Mouse (Mus musculus) E14TG2a.4 (cell line): ENCODE results near the gene Nrxn3.

ENCODE experiments used
- H3K27me3 ChIP-seq: 2 replicates; pipeline ENCODE4 v1.6.1; 2014; ENCODE audit warnings: low read length, control low read depth; ENCODE audit not compliant: insufficient read depth
- H3K36me3 ChIP-seq: 2 replicates; pipeline ENCODE4 v1.6.1; 2014; ENCODE audit warnings: low read length, control low read depth; ENCODE audit not compliant: insufficient read depth
- H3K4me1 ChIP-seq: replicated peaks from 2 replicates; pipeline ENCODE4 v1.6.1; 2014; ENCODE audit warnings: low read depth, low read length, control low read depth
- H3K4me3 ChIP-seq: replicated peaks from 2 replicates; pipeline ENCODE4 v1.5.1; 2014; ENCODE audit warnings: mild to moderate bottlenecking, low read length
- H3K9me3 ChIP-seq: 2 replicates; pipeline ENCODE4 v1.6.1; 2014; ENCODE audit warnings: low read length, control low read depth
- CTCF ChIP-seq: conservative IDR thresholded peaks from 2 replicates; pipeline ENCODE4 v1.5.1; 2014; ENCODE audit warnings: low read length
- NANOG ChIP-seq: IDR thresholded peaks from 2 replicates; pipeline ENCODE4 v1.6.1; 2014; ENCODE audit warnings: borderline replicate concordance, low read length, mixed read lengths
- POU5F1 ChIP-seq: IDR thresholded peaks from 2 replicates; pipeline ENCODE4 v1.6.1; 2014; ENCODE audit warnings: low read length, borderline replicate concordance

The Nrxn3 gene

DNA sequence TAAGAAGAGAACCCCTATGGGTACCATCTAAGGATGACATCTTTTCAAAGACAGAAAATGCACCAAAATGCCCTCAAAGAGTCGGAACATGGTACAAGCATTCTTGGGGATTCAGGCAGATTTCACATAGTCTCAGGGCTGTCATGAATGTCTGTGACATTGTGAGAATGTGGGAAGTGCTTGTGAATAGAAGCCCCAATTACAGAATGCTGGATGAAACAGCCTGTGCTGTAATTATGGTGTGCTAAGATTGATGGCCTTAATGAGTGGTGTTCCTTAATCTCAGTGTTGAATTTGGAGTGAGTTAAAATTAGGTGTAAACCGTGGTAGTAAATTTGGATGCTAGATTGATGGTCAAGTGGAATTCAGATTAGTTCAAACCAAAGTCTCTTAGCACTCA is 1287.6 kb downstream of the Nrxn3 start:
- Histone ChIP-seq H3K4me1 (no peaks in the 10 kb centered on the region), H3K27me3 (no peaks in the 10 kb centered on the region), H3K4me3 (no peak overlapping the region), H3K9me3 (no peaks in the 10 kb centered on the region), H3K36me3 (no peaks in the 10 kb centered on the region)
- no peak for TF ChIP-seq POU5F1
- no peak for TF ChIP-seq CTCF
- TF ChIP-seq NANOG = no peak

GRCm38 (mm10) chr12:90013958-90014357 is 1291.3 kb downstream of the Nrxn3 start:
- H3K27me3 ChIP-seq = no peaks in the 10 kb centered on the region
- no peaks in the 10 kb centered on the region for H3K36me3 ChIP-seq
- no peak overlapping the region for H3K4me3 ChIP-seq
- H3K4me1 ChIP-seq = no peaks in the 10 kb centered on the region
- no peaks in the 10 kb centered on the region for H3K9me3 ChIP-seq
- TF ChIP-seq CTCF = no peak
- TF ChIP-seq NANOG = no peak
- TF ChIP-seq POU5F1 = no peak

- H3K4me1 ChIP-seq = no peaks in the 10 kb centered on the region
- no peaks in the 10 kb centered on the region for H3K36me3 ChIP-seq
- H3K4me3 ChIP-seq = no peak overlapping the region
- TF ChIP-seq CTCF (no peak), NANOG (no peak), POU5F1 (no peak)
- no peaks in the 10 kb centered on the region for H3K27me3 ChIP-seq
- no peaks in the 10 kb centered on the region for H3K9me3 ChIP-seq
Observed at GRCm38 (mm10) chr12:90027023-90027422, 1304.3 kb downstream of the Nrxn3 start.

GRCm38 (mm10) chr12:90041038-90041437 is 1318.4 kb downstream of the Nrxn3 start:
- Histone ChIP-seq H3K9me3 (no peaks in the 10 kb centered on the region), H3K4me3 (no peak overlapping the region), H3K4me1 (no peaks in the 10 kb centered on the region), H3K27me3 (no peaks in the 10 kb centered on the region), H3K36me3 (no peaks in the 10 kb centered on the region)
- TF ChIP-seq POU5F1 (no peak), NANOG (no peak), CTCF (no peak)

- Histone ChIP-seq H3K4me1 (no peaks in the 10 kb centered on the region), H3K36me3 (no peaks in the 10 kb centered on the region), H3K9me3 (no peaks in the 10 kb centered on the region), H3K4me3 (no peak overlapping the region), H3K27me3 (no peaks in the 10 kb centered on the region)
- TF ChIP-seq POU5F1 (no peak), CTCF (no peak)
Observed at GRCm38 (mm10) chr12:90056256-90056655, 1333.6 kb downstream of the Nrxn3 start.

DNA sequence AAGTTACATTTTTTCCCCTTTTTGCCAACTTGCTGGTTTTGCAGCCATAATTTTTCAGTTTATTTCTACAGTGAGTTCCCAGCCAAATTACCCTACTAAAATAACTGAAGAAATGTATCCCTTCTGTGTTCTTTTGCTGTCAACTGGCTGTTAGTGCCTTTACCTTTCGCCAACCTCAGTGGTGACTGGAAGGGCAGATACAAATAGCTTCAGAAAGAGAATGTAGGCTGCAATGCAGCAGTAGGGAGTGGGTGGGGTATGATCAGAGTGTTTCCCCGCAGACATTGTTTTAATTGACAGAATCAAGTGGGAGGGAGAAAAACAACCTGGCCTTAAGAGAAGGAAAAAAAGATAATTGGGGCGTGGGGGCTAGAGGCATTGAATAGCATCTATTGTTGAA is 1337.1 kb downstream of the Nrxn3 start:
- no peak overlapping the region for H3K4me3 ChIP-seq
- no peaks in the 10 kb centered on the region for H3K36me3 ChIP-seq
- TF ChIP-seq POU5F1 = no peak
- H3K9me3 ChIP-seq = no peaks in the 10 kb centered on the region
- no peaks in the 10 kb centered on the region for H3K27me3 ChIP-seq
- no peaks in the 10 kb centered on the region for H3K4me1 ChIP-seq

DNA sequence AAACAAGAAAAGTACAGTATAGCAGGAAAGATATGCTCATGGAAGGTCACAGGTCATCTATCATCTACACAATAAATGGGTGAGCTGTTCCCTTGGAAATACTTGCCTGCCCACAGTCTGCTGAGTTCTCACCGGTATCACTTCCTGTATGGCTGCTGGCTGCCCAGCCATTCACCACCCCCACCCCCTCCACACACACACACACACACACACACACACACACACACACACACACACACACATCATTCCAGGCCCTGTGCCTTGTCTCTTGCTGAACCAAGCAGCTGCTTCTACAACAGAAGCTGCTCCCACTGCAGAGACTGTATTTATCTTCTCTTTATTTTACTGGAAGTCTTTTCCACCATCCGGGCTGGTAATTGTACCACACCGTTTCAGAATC is 1338.6 kb downstream of the Nrxn3 start:
- Histone ChIP-seq H3K27me3 (no peaks in the 10 kb centered on the region), H3K4me1 (no peaks in the 10 kb centered on the region), H3K36me3 (no peaks in the 10 kb centered on the region), H3K4me3 (no peak overlapping the region), H3K9me3 (no peaks in the 10 kb centered on the region)
- TF ChIP-seq POU5F1 (no peak), CTCF (no peak), NANOG (no peak)

- Histone ChIP-seq H3K9me3 (no peaks in the 10 kb centered on the region), H3K4me3 (no peak overlapping the region), H3K27me3 (no peaks in the 10 kb centered on the region), H3K4me1 (no peaks in the 10 kb centered on the region), H3K36me3 (no peaks in the 10 kb centered on the region)
- TF ChIP-seq NANOG = no peak
Observed at GRCm38 (mm10) chr12:90062219-90062618, 1339.5 kb downstream of the Nrxn3 start.

GRCm38 (mm10) chr12:90063443-90063842 is 1340.8 kb downstream of the Nrxn3 start:
- no peaks in the 10 kb centered on the region for H3K4me1 ChIP-seq
- no peaks in the 10 kb centered on the region for H3K36me3 ChIP-seq
- TF ChIP-seq POU5F1 (no peak), NANOG (no peak), CTCF (no peak)
- no peak overlapping the region for H3K4me3 ChIP-seq
- no peaks in the 10 kb centered on the region for H3K9me3 ChIP-seq
- no peaks in the 10 kb centered on the region for H3K27me3 ChIP-seq
